Mouse (Mus musculus): ENCODE measurements around the gene Cntn2.

Cntn2 gene

DNA sequence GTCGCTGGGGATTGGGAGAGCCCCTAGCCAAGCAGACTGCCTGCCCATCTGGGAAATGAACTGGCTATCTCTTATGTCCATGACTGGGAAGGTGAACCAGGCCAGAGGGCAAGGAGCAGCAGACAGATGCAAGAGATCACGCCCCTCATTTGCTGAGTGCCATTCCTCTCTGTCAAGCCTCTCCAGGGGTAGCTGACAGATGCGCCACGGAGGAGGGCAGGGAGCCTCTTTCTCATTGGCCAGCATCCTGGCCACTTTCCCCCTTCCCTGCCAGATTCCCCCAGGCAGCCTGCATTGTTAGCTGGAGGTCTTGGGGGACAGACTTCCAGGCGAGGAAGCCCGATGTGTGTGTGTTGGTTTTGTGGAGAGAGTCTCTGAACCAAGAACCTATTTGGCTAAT, 16.0 kb upstream of the Cntn2 start:
- no peak for DNase-seq (ENCODE audit: extremely low spot score, low read depth, low spot score)

DNA sequence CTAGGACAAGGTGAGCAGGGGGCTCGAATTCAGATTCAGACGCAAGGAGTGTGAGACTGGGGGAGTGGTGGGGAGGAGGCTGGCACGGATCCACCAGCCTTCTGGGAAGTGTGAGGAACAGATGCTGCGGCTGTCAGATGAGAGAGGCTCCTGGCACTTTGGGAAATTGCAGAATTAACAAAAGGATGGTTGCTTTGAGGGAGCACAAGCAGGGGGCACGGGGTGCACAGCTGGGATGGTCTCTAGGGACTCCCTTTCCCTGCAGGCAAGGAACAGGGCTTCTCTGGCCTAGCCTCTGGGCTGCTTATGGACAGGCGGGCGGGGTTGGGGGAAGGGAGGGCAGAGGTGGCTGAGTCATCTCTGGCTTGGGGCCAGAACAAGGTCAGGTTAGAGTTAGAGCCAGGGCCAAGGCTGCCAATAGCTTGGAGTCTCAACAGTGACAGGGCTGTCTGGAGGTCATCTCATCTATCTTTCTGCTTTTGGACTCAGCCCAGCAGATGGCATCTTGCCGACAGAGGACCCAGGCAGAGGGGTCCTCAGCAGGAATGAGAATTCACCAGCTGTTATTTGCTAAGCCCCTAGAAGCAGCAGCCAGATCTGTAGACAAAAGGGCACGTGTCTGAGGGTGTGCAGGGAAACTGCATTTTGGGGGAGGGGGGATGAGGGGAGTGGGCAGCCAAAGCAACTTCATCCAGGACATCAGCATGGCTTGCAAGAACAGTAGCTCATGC, 15.0 kb upstream of the Cntn2 start:
- no peak for DNase-seq (ENCODE audit: extremely low spot score, low read depth, low spot score)

DNA sequence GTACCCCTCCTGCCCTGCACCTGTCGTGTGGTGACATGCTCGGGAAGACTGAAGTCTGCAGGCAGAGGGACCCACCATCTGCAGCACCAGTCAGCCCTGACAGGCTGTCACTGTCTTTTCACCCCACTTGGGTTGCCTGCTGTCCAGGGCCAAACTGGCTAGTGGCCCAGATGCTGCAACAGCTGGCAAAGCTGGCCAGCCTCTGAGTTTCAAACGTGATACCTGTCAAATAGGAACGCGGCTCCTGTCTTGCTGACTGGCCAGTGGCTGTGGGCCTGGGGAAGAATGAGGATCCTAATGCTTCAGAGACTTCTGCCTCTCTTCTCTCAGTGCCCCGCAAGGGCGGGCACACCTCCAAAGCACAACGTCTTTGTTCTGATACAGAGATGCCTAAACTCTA, 733 bp upstream of the Cntn2 start:
- no peak for DNase-seq (ENCODE audit: extremely low spot score, low read depth, low spot score)

DNA sequence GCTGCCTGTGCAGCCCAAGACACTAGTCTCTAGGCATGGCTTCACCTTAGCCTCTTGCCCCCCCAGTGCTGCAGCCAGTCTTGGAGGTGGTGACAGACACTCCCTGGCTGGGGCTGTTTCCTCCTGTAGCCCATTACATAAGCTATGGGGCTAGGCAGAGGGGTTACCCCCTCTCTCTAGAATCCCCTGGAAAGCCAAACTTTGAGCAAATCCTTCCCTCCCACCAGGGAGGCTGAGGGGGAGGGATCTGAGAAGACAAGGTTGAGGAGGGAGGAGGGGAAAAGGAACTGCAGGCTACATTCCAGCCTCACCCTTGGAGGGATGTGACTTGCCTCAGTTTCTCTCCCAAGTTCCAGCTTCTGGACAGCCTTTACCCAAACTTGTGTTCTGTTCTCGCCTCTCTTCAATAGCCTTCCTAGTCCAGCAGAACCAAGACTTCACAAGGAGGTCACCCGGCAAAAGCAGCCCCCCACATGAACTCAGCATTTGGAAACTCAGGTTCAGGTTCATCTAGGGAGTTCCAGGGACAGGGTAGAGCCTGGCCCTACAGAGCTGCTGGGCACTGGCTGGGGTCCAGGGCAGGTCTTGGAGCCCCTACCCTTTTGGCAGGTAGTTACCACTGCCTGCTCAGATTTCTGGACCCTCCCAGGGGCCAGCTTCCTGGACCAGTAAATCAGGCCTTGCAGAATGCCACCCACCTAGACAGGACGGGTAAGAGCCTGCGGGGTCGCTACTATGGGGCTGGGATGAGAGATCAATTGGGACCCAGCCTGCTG, 1.0 kb downstream of the Cntn2 start:
- DNase-seq (ENCODE audit: extremely low spot score, low read depth, low spot score) = no peak

DNA sequence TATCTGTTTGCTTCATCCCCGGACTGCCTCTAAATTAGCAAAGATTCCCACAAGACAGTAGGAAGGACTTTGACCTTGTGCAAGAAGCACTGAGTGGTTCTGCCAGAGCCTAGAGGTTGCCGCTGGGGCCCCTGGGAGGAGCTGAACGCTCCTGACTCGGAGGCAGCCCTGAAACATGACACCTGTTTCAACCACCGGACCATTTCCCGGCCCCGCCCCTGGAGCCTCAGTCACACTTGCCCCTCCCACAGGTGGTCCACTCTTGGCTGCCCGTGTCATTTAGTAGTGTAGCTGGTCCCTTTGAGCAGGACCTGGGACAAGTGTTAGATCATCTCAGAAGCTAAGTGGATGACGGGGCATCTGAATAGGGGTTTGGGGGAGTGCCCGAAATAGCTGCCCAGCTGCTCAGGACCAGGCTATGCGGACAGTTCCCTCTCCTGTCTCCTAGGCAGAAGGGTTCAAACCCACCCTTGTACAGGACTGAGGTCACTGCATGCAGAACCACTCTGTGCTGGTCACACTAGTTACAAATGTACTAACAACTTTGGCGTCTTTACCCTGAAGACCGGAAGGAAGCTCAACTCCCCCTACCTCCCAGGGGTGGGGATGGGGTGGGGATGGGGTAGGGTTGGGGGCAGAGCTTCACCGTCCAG, 1.8 kb downstream of the Cntn2 start:
- no peak for DNase-seq (ENCODE audit: extremely low spot score, low read depth, low spot score)

DNA sequence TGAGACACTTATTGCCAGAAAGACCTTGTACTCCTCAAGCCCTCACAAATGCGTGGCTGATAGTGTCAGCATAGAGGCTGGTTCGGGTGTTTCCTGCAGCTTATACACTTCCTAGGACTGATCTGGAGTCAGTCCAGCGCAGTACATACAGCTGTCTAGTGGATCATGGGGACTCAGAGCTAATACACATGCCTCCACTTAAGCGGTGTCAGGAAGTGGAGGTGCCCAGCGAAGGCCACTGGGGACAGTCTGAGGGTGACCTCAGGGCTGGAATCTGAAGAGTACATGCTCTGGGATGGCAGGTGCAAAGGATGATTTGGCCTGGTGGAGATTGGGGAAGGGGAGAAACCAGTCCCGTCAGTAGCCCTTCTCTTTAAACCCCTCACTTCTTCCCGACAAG, 2.4 kb downstream of the Cntn2 start:
- DNase-seq (ENCODE audit: extremely low spot score, low read depth, low spot score) = no peak

DNA sequence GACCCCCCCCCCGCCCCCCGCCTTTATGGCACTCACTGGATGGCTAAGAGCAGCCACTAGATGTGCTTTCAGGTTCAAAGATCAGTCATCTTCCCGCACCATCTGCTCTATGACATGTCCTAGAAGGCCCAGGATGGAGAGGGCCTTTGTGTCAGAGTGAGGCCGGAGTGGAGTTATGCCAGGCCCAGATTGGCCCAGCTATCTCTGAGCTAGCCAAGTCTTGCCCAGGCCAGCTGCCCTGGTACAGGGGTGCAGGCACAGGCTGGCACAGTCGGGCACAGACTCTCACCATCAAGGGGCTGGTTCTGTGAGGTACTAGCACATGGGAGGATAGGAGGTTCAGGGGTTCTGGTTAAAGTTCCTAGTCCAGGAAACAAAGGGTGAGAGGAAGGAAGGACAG, 5.3 kb downstream of the Cntn2 start:
- DNase-seq (ENCODE audit: extremely low spot score, low read depth, low spot score) = no peak

DNA sequence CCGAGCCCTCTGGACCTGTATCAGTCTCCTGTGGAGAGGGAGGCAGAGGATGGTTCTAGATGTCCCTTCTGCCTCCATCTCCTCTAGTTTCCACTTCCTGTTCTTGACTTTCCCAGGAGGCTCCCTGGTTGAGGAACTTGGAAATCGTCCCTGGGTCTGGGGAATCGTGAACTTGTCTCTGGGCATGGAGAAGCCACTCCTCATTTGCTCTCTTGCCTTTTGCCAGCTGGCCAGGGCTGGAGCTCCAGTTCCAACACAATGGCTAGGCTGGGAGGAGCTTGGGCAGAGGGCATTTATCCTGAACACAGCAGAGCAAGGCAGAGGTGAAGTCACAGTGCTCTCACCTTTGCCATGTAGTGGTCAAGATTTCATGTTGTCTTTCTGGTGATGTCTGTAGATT, 6.6 kb downstream of the Cntn2 start:
- DNase-seq (ENCODE audit: extremely low spot score, low read depth, low spot score) = no peak

DNA sequence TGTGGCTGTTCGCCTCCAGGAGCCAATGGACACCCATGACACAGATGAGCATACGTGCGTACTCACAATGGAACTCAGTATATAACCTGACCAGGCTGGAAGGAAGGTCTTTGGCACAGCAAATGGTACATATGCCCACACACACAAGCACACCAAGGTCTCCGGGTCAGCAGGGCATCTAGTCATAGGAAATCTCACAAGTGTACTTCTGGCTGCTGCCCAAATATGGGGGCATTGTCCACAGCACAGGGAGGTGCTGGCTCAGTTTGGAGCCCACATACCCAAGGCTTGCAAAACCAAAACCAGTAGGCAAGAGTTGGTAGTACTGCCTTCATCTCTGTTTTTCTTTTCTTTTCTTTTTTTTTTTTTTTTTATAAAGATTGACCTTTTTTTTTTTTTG, 7.5 kb downstream of the Cntn2 start:
- no peak for DNase-seq (ENCODE audit: extremely low spot score, low read depth, low spot score)

DNA sequence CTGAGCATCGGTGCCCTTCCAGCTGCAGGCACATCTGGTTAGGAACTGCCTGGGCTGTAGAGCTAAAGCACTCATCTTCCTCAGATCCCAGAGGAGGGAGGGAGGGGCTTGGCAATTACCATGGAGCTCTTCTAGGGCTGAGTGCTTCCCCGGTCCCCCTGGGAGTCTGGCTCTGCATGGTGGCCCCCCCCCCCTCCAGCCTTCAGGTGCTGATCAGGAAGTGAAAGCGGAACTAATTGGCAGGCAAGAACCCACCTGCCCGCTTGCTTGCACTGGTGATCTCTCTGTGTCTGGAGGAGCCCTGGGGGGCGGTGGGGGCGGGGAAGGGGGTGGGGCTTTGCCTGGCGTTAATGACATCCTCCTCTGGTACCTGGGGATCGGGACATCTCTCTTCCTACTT, 9.2 kb downstream of the Cntn2 start:
- DNase-seq (ENCODE audit: extremely low spot score, low read depth, low spot score) = no peak

DNA sequence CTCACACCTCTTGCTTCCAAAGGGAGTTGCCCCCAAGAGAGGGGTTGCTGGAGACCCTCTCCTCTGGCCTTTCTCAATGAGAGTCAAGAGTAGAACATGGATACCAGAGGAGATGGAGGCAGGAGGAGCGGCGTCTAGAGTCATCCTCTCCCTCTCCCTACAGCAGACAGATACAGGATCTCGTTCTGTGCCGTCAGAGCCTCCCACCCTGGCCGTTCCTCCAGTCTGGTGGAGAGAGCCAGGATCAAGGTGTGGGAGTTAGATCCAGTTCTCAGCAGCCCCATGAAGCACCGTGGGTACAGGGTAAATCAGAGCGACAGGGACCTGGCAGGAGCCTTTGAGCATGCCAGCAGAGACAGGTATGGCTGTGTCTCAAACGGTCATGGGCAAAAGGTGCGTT, 10.5 kb downstream of the Cntn2 start:
- no peak for DNase-seq (ENCODE audit: extremely low spot score, low read depth, low spot score)

DNA sequence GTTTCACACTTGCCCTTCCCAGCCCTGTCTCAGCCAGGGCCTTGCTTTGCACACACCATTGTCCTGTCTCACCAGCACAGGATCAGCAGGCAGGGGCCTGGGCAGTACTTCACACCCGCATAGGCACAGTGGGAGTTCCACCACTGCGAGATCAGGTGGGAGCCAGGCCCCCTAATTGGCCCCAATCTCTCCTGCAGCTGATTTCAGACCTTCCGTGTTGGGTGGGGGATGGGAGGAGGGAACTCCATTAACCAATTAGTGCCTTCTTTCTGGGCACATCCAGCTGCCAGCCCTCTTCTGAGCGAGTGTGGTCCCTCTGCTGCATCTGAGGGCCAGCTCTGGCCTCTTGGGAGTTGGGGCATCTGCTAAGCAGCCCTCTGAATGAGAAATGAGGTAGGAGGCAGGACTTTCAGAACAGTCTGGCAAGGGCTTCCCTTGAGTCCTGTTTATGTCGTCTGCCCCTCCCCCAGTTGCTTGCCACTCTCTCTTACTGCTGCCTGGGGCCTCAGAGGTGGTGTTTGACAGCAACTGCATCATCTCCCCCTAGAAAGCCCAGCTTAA, 12.3 kb downstream of the Cntn2 start:
- DNase-seq (ENCODE audit: extremely low spot score, low read depth, low spot score) = no peak

DNA sequence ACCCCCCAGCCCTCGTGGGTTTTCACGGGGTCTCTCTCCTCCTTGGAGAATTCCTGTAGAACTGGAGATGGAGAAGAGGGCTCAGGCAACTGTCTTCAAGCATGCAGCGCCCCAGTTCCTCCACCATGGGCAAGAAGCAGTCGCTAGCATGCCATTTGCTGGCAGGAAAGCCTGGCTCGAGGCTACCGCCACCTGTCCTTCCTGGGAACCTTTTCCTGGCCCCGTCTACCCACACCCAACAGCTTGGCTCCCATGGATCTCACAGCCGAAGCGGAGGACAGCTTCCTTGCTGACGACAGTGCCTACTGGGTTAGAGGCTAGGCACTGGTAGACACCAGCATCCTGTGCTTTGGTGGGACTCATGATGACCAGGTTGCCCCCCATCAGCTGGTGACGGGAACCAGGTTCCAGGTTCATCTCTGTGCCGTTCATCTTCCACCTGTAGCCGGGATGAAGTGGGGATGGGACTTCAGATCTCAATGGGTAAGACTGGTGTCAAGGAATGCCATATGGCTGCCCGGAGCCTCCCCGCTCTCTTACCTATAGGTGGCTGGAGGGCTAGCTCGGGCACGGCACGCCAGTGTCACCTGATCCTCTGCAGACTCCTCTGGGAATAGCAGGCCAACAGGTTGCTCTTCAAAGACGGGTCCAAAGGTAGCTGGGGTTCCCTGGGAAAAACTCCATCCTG, 14.3 kb downstream of the Cntn2 start:
- DNase-seq (ENCODE audit: extremely low spot score, low read depth, low spot score) = no peak

DNA sequence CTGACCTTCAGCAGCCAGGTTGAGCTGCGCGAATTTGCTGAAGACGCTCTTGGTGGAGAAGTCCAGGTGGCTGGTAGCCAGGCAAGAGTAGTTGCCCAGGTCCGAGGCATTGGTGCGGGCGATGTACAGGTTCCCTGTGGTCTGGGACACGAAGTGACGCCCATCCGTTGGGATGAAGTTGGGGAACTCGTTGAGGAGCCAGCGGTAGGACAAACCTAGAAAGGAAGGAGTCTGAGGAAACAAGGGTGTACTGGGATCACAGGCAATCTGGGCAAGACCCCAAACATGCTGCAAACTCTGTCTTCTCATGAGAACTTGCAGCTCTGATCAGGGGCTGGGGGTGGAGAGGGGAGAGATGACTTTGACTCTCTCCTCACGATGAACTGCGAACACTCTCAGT, 15.0 kb downstream of the Cntn2 start:
- DNase-seq (ENCODE audit: extremely low spot score, low read depth, low spot score) = no peak

DNA sequence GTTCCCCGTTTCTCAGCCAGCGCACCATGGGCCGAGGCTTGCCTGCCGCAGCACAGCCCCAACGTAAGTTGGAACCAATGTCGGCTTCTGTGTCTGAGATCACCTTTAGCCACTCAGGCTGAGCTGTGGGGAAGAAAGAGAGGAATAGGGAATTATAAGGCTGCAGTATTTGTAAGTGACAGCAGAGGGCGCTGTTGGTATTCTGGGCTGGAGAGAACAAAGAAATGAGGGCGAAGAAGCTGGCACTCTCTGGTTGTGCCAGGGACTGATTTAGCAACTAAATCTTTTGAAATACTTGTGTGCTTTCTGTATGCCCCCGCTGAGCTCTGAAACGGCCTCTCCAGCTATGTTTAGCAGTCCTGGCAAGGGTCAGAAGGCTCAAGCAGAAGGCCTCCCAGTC, 17.2 kb downstream of the Cntn2 start:
- DNase-seq (ENCODE audit: extremely low spot score, low read depth, low spot score) = peak; percentile 79

DNA sequence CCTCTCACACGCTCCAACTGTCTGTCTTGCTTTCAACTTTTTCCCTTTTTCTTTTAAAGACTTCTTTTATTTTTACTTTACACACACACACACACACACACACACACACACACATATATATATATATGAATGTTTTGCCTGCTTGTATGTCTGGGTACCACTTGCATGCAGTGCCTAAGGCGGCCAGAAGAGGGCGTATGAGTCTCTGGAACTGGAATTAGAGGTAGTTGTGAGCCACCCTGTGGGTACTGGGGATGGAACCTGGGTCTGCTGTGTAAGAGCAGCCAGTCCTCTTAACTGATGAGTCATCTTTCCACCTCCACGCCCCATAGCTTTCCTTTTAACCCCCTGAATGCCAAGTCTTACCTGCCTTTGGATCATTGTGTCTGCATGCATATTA, 19.1 kb downstream of the Cntn2 start:
- DNase-seq (ENCODE audit: extremely low spot score, low read depth, low spot score) = no peak

DNA sequence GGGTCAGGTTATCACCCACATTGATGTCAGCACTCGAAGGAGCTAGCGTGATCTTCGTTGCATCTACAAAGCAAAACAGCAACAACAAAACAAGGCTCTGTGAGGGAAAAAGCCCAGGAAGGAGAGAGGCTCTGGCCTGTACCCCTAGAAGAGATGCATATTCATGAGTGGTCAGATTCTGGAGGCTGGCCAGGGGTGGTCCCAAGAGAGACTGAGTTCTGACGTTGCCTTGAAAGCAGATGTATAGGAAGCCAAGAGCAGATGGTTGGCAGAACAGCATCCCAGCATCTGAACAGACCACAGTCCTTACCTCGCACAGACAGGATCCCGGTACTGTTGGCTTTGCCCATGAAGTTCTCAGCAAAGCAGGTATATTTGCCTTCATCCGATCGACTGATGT, 20.0 kb downstream of the Cntn2 start:
- DNase-seq (ENCODE audit: extremely low spot score, low read depth, low spot score) = no peak

DNA sequence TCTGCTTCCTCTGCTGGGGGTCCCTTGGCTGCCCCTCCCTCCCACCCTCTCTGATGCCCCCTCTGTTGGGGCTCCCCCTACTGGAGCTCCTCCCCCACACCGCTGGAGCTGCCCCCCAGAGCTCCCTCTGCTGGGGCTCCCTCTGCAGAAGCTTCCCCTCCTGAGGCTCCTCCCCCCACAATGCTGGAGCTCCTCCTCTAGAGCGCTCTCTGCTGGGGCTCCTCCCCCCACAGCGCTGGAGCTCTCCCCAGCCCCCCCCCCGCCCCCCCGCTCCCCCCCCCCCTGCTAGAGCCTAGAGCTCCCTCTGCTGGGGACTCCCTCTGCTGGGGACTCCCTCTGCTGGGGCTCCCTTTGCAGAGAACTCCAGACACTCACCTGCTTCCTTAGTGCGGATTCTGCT, 22.3 kb downstream of the Cntn2 start:
- DNase-seq (ENCODE audit: extremely low spot score, low read depth, low spot score) = no peak

DNA sequence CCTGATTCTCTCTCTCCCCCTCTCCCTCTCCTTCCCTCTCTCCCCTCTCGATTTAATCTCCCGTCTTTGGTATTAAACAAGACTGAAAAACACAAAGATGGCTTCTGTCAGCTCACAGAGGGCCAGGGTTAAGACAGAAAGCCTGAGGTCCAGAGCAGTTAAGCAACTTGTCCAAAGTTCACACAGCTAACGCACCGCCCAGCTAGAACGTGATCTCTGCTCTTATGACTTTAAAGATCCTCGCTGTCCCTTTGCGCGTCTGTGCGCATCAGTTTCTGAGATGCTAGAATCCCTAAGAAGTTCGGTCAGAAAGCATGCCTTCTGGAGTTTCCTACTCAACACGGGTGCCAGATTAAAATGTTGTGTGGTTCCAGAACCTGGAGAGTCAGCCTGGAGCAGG, 23.3 kb downstream of the Cntn2 start:
- no peak for DNase-seq (ENCODE audit: extremely low spot score, low read depth, low spot score)

DNA sequence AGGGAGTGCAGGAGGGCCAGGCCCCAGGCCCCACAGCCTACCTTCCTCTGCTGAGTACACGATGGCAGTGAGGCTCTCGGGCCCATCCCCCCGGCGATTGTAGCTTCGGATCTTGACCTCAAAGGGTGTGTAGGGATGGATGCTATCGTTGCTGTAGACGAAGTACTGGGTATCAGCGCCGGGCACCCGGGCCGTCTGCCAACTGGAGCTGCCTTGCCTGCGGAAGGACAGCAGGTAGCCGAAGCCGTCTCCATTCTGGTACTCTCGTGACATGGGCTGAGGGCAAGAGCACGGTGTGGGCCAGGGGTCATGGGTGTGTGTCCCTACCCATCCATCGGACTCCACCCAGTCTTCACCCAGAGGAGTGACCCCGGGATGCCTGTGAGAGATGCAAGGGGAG, 24.4 kb downstream of the Cntn2 start:
- no peak for DNase-seq (ENCODE audit: extremely low spot score, low read depth, low spot score)

DNA sequence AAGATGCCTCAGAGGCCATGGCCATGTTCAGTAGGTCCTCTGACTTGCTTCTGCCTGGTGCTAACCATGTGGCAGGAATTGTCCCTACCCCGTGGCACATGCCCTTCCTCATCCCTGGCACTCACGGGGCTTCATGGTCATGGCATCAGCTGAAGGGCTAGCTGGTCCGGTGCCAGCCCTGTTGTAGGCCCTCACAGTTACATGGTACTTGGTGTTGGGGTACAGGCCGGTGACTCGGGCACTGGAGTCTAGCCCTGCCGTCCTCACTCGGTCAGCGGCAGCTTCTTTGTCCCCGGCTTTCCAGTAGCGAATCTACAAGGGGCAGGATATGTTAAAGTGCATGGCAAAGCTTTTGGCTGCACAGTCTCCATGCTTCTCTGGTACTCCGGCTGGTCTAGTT, 26.3 kb downstream of the Cntn2 start:
- DNase-seq (ENCODE audit: extremely low spot score, low read depth, low spot score) = no peak

Measured in hindlimb bud, embryonic 11.5 days (tissue).